Mouse (Mus musculus): ENCODE results near the gene Errfi1.

Gene Errfi1

GRCm38 (mm10) chr4:150917336-150918027 is 63.8 kb downstream of the Errfi1 start:
- no peak for DNase-seq

Measured in lung, postnatal 10 days (tissue).